Mouse (Mus musculus) liver, adult (tissue): Measurements from ENCODE around the gene 2010111I01Rik.

Source experiments
- GATA4 ChIP-seq: IDR thresholded peaks from 2 replicates; pipeline ENCODE4 v1.6.1; 2014; ENCODE audit warnings: mild to moderate bottlenecking, low read length; ENCODE audit not compliant: insufficient replicate concordance

The 2010111I01Rik gene

GRCm38 (mm10) chr13:63038871-63039270 lies 74.2 kb downstream of the 2010111I01Rik start:
- TF ChIP-seq GATA4, result no peak

- no peak for TF ChIP-seq GATA4
Observed at GRCm38 (mm10) chr13:63039326-63039725, 74.6 kb downstream of the 2010111I01Rik start.

DNA sequence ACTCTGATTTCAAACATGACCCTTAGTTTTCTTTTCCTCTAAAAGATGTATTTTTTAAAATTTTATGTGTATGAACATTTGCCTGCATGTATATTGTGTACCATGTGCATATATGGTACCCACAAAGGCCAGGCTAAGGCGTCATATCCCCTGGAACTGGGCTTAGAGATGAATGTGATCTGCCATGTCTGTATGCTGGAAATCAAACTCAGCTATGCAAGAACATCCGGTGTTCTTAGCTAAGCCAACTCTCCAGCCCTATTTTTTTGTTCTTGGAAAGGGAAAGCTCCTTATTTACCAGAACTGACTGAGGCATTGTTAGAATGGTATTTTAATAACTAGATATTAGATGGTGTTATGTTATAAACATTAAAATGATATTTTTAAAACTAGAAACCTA lies 75.2 kb downstream of the 2010111I01Rik start:
- TF ChIP-seq GATA4, result no peak

- no peak for TF ChIP-seq GATA4
Observed at GRCm38 (mm10) chr13:63045504-63046205, 81.0 kb downstream of the 2010111I01Rik start.

- no peak for TF ChIP-seq GATA4
Observed at GRCm38 (mm10) chr13:63046206-63047020, 81.7 kb downstream of the 2010111I01Rik start.

DNA sequence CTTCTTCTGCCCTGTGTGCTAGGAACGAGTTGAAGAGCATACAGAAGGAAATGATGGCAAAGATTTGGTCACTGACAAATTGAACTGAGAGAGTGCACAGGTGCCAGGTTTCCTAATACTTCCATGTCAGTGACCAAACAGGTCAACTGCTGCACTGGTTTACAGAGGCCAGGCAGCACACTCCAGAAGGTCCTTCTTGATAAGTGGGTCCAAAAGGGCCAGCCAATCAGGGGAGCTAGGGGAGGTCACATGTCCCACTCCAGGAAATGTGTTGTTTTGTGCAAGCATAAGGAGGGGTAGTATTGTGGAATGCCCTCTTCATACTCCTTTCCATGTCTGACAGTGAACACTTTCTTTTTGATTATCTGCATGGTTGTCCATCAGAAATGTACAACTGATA lies 99.0 kb downstream of the 2010111I01Rik start:
- no peak for TF ChIP-seq GATA4

GRCm38 (mm10) chr13:63066607-63067006 lies 101.9 kb downstream of the 2010111I01Rik start:
- no peak for TF ChIP-seq GATA4

DNA sequence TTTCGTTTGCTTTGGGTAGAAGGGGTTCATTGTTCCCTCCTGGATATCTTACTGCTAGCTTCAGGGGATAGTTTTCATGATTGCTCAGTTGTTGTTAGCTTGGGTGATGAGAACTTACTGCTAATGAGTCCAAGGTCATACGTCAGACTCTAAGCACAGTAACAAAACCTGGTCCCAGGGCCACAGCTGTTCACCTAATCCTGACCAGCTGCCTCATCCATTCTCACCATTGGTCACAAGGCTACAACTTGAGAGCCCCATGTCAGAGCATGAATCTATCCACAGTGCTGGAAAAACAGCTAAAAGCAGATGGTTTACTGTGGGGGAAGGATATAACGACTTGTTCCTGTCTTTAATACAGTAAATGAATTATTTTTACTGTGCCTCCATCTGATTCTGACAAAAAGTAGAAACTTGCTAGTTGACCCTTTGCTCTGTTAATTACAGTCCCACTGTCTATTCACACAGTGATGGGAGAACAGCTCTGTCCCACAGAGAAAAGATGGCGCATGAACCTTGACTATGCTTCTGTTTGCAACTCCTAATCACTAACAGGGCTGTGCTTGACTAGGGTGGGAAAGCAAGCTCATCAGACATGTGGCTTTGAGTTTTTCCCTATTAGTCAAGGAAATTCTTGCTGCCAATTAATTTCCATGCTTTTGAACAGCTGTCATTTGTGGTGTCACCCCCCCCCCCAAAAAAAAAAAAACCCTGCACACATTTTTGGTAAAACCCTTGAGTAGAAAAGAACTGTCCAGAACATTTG lies 103.9 kb downstream of the 2010111I01Rik start:
- no peak for TF ChIP-seq GATA4

DNA sequence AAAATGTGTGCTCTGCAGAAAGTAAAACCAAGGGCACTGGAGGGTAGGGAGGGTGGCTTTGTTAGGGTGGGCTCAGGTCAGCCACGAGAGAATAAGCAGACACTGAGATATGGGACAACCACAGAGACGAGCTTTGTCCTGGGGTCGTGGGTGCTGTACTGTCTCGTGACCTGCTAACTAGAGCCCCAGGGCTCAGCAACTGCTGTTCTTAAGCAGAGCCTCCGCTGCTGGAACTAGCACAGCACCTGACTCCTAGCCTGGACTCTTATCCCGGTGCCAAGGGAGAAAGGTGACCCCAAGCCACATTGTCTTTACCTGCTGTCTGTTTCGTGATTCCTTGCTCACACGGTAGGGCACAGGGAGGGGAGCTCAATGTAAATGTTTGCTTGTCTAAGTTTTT lies 107.2 kb downstream of the 2010111I01Rik start:
- TF ChIP-seq GATA4, result no peak

GRCm38 (mm10) chr13:63072376-63072775 lies 107.7 kb downstream of the 2010111I01Rik start:
- TF ChIP-seq GATA4, result no peak

GRCm38 (mm10) chr13:63073911-63074675 lies 109.4 kb downstream of the 2010111I01Rik start:
- TF ChIP-seq GATA4, result no peak

- no peak for TF ChIP-seq GATA4
Observed at GRCm38 (mm10) chr13:63074676-63074991, 109.9 kb downstream of the 2010111I01Rik start.

GRCm38 (mm10) chr13:63075331-63075855 lies 110.7 kb downstream of the 2010111I01Rik start:
- TF ChIP-seq GATA4, result no peak

DNA sequence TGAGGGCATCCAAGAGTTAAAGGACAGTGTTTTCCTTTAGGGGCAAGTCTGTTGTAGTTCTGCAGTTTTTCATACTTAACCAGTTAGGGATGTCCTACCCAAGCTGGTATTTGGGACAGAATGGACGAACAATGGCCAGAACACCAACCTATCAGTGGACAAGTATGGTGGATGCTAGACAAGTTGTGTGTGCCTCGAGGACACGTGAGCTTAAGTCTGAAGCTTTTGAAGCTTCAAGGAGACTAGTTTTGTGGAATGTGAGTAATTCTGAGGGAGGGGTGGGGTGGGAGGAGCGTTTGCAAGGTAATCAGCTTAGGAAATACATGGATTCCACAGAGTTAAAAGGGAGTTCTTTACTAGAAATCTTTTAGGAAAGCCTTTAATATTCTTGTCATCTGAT lies 115.5 kb downstream of the 2010111I01Rik start:
- no peak for TF ChIP-seq GATA4

GRCm38 (mm10) chr13:63080823-63081222 lies 116.1 kb downstream of the 2010111I01Rik start:
- TF ChIP-seq GATA4, result no peak
